Mouse (Mus musculus): ENCODE data around the gene Pou2f2. TPM values are rescaled to one million over a fixed set of nuclear protein-coding genes. Genes with fewer than 3 reads are reported as not detected.

Gene Pou2f2
- polyA plus RNA-seq, 1 experiment from 2014 or later = 17.0 TPM

DNA sequence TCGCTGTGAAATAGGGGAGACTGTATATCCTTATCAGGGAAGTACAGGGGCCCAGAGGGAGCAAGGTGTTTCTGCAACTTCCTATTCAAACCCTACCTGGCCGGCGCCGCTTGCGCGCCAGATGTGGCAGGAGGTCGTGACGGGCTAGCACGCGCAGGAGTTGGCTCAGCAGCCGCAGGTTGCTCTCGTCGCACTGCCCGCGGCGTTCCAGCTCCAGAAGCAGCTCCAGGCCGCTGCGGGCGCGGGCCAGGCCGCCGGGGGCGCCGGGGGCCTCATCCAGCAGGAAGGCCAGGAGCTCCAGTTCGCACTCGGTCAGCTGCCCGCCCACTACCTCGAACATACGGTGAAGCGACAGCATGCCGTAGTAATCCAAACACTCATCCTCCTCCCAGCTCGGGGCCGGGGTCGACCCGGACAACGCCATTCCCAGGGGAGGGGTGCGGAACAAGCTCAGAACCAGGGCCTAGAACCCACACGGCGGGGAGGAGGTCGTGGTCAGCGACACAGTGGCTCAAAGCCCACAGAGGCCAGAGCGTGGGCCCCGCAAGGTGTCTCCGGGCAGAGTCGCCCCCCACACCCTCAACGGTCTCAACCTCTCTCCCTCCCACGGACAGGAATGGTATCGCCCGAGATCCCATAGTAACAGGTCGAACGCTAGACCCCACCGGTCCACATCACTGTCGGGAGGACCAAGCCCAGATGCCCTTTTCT, 39.3 kb upstream of the Pou2f2 start:
- no peak for ATAC-seq
- Histone ChIP-seq H3K9me3 (ENCODE audit: control insufficient read depth, low read length) (no peaks in the 10 kb centered on the region), H3K27me3 (replicated peaks; ENCODE audit: control insufficient read depth, insufficient read depth, low read length) (no peaks in the 10 kb centered on the region), H3K4me3 (replicated peaks; ENCODE audit: low read length) (peak overlapping the region; percentile 79), H3K9ac (replicated peaks; ENCODE audit: low read depth, low read length) (peak overlapping the region; percentile 72), H3K27ac (ENCODE audit: low read length) (0 out of 2 replicates have a peak overlapping the region, but pooled peaks have one; percentile 30), H3K4me1 (replicated peaks; ENCODE audit: control insufficient read depth, insufficient read depth, low read length) (peaks cover 37% of the 10 kb centered on the region), H3K36me3 (ENCODE audit: control insufficient read depth, insufficient read depth) (no peaks in the 10 kb centered on the region), H3K4me2 (ENCODE audit: low read length) (peak overlapping the region; percentile 92)
- under 1% methylated on average over 53 of the region's 53 CpGs for WGBS

DNA sequence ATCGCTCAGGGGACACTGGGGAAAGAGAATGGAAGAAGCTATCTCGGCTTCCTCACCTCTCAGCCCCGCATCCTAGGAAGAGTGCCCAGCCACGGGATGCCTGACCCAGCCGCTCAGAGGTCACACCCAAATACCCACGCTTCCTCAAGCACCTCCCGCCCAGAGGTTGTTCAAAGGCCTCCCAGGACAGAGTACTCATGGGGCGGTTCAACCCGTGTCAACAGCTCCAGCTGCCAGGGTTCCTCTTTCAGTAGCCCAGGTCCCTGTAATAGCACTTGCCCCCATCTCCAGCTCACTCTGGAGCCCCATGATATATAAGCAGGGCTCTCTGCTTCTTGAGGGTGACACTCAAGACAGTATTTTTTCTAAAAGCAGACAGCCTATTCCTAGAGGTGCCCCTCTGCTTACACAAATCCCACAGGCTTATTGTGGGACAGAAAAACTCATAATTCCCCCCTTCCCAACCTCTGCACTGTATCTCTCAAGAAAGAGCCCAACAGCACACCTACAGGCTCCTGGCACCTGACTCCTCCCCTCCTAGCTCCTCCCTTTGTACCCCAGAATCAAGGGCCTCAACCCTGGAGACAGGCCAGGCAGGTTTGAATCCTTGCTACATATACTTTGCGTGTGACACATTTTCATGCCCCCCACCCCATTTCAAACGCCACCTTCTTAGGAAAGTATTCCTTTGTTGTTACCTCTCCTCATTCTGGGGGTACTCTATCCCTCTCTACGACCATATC, 38.3 kb upstream of the Pou2f2 start:
- no peaks in the 10 kb centered on the region for H3K9me3 ChIP-seq (ENCODE audit: control insufficient read depth, low read length)
- H3K4me1 ChIP-seq (replicated peaks; ENCODE audit: control insufficient read depth, insufficient read depth, low read length) = peaks cover 37% of the 10 kb centered on the region
- H3K36me3 ChIP-seq (ENCODE audit: control insufficient read depth, insufficient read depth) = no peaks in the 10 kb centered on the region
- no peak overlapping the region for H3K4me3 ChIP-seq (replicated peaks; ENCODE audit: low read length)
- ATAC-seq = no peak
- no peak overlapping the region for H3K4me2 ChIP-seq (ENCODE audit: low read length)
- no peak overlapping the region for H3K27ac ChIP-seq (ENCODE audit: low read length)
- H3K9ac ChIP-seq (replicated peaks; ENCODE audit: low read depth, low read length) = no peak overlapping the region
- WGBS = 74% methylated on average over 12 of the region's 12 CpGs
- H3K27me3 ChIP-seq (replicated peaks; ENCODE audit: control insufficient read depth, insufficient read depth, low read length) = no peaks in the 10 kb centered on the region

DNA sequence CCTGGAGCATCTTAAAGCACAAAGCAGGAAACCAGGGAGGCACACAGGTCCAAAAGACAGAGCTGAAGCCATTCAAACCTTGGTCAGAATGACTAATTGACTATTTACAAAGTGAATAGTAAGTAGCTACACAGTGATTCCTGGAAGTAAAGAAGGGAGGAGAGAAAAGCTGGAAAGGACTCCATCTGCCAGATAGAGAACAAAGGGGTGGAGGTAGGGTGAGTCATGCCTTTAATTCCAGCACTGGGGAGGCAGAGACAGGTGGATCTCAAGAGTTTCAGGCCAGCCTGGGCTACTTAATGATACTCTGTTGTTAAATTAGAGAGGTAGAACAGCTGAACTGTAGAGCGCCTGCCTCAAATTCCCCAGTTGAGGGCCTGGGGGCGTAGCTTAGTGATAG, 34.6 kb upstream of the Pou2f2 start:
- H3K9me3 ChIP-seq (ENCODE audit: control insufficient read depth, low read length) = no peaks in the 10 kb centered on the region
- H3K4me1 ChIP-seq (replicated peaks; ENCODE audit: control insufficient read depth, insufficient read depth, low read length) = peaks cover 16% of the 10 kb centered on the region
- 94% methylated on average over 2 of the region's 2 CpGs for WGBS
- H3K4me2 ChIP-seq (ENCODE audit: low read length) = no peak overlapping the region
- no peak overlapping the region for H3K27ac ChIP-seq (ENCODE audit: low read length)
- H3K36me3 ChIP-seq (ENCODE audit: control insufficient read depth, insufficient read depth) = peaks cover 4% of the 10 kb centered on the region
- no peaks in the 10 kb centered on the region for H3K27me3 ChIP-seq (replicated peaks; ENCODE audit: control insufficient read depth, insufficient read depth, low read length)
- H3K4me3 ChIP-seq (replicated peaks; ENCODE audit: low read length) = no peak overlapping the region
- ATAC-seq = no peak
- H3K9ac ChIP-seq (replicated peaks; ENCODE audit: low read depth, low read length) = no peak overlapping the region

DNA sequence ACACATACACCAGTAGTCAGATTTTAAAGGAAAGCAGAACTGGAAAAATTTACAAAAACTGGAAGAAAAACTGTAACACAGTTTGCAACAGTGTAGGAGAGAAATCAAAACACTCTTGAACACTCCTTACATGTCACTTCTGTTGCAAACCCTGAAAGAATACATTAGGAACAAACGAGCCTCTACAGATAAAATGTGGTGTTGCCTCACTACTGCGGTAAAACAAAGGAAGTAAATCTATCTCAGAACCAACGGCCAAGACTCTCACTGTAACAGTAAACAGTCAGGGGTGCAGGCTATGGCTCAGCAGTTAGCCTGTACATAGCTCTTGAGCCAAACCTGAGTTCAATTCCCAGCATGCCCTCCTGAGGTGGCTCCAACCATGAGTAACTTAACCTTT, 33.6 kb upstream of the Pou2f2 start:
- no peak overlapping the region for H3K4me2 ChIP-seq (ENCODE audit: low read length)
- no peaks in the 10 kb centered on the region for H3K9me3 ChIP-seq (ENCODE audit: control insufficient read depth, low read length)
- no peak overlapping the region for H3K27ac ChIP-seq (ENCODE audit: low read length)
- 70% methylated on average over 3 of the region's 3 CpGs for WGBS
- peaks cover 4% of the 10 kb centered on the region for H3K36me3 ChIP-seq (ENCODE audit: control insufficient read depth, insufficient read depth)
- no peak overlapping the region for H3K4me3 ChIP-seq (replicated peaks; ENCODE audit: low read length)
- H3K27me3 ChIP-seq (replicated peaks; ENCODE audit: control insufficient read depth, insufficient read depth, low read length) = no peaks in the 10 kb centered on the region
- no peak overlapping the region for H3K9ac ChIP-seq (replicated peaks; ENCODE audit: low read depth, low read length)
- ATAC-seq = no peak
- peaks cover 6% of the 10 kb centered on the region for H3K4me1 ChIP-seq (replicated peaks; ENCODE audit: control insufficient read depth, insufficient read depth, low read length)

- Histone ChIP-seq H3K4me1 (replicated peaks; ENCODE audit: control insufficient read depth, insufficient read depth, low read length) (no peaks in the 10 kb centered on the region), H3K4me2 (ENCODE audit: low read length) (no peak overlapping the region)
Measured at GRCm38 (mm10) chr7:25210482-25210881, 31.0 kb upstream of the Pou2f2 start.

GRCm38 (mm10) chr7:25209161-25209622, 29.7 kb upstream of the Pou2f2 start:
- H3K36me3 ChIP-seq (ENCODE audit: control insufficient read depth, insufficient read depth) = peaks cover 4% of the 10 kb centered on the region
- no peak overlapping the region for H3K4me2 ChIP-seq (ENCODE audit: low read length)
- no peak for ATAC-seq
- no peaks in the 10 kb centered on the region for H3K9me3 ChIP-seq (ENCODE audit: control insufficient read depth, low read length)
- H3K4me1 ChIP-seq (replicated peaks; ENCODE audit: control insufficient read depth, insufficient read depth, low read length) = no peaks in the 10 kb centered on the region
- H3K4me3 ChIP-seq (replicated peaks; ENCODE audit: low read length) = no peak overlapping the region
- no peak overlapping the region for H3K27ac ChIP-seq (ENCODE audit: low read length)
- no peak overlapping the region for H3K9ac ChIP-seq (replicated peaks; ENCODE audit: low read depth, low read length)
- WGBS = 83% methylated on average over 3 of the region's 3 CpGs
- H3K27me3 ChIP-seq (replicated peaks; ENCODE audit: control insufficient read depth, insufficient read depth, low read length) = no peaks in the 10 kb centered on the region

More at GRCm38 (mm10) chr7:25210482-25210881, 31.0 kb upstream of the Pou2f2 start:
- H3K9me3 ChIP-seq (ENCODE audit: control insufficient read depth, low read length) = no peaks in the 10 kb centered on the region
- no peak overlapping the region for H3K4me3 ChIP-seq (replicated peaks; ENCODE audit: low read length)
- no peaks in the 10 kb centered on the region for H3K27me3 ChIP-seq (replicated peaks; ENCODE audit: control insufficient read depth, insufficient read depth, low read length)
- 98% methylated on average over 4 of the region's 4 CpGs for WGBS
- H3K9ac ChIP-seq (replicated peaks; ENCODE audit: low read depth, low read length) = no peak overlapping the region
- H3K36me3 ChIP-seq (ENCODE audit: control insufficient read depth, insufficient read depth) = peaks cover 4% of the 10 kb centered on the region
- H3K27ac ChIP-seq (ENCODE audit: low read length) = no peak overlapping the region
- ATAC-seq = no peak

- Histone ChIP-seq H3K9ac (replicated peaks; ENCODE audit: low read depth, low read length) (no peak overlapping the region), H3K36me3 (ENCODE audit: control insufficient read depth, insufficient read depth) (peaks cover 15% of the 10 kb centered on the region), H3K4me2 (ENCODE audit: low read length) (no peak overlapping the region), H3K27ac (ENCODE audit: low read length) (no peak overlapping the region), H3K4me1 (replicated peaks; ENCODE audit: control insufficient read depth, insufficient read depth, low read length) (no peaks in the 10 kb centered on the region), H3K4me3 (replicated peaks; ENCODE audit: low read length) (no peak overlapping the region), H3K27me3 (replicated peaks; ENCODE audit: control insufficient read depth, insufficient read depth, low read length) (no peaks in the 10 kb centered on the region), H3K9me3 (ENCODE audit: control insufficient read depth, low read length) (no peaks in the 10 kb centered on the region)
- 93% methylated on average over 16 of the region's 16 CpGs for WGBS
- ATAC-seq = no peak
Measured at GRCm38 (mm10) chr7:25206094-25206830, 26.7 kb upstream of the Pou2f2 start.

DNA sequence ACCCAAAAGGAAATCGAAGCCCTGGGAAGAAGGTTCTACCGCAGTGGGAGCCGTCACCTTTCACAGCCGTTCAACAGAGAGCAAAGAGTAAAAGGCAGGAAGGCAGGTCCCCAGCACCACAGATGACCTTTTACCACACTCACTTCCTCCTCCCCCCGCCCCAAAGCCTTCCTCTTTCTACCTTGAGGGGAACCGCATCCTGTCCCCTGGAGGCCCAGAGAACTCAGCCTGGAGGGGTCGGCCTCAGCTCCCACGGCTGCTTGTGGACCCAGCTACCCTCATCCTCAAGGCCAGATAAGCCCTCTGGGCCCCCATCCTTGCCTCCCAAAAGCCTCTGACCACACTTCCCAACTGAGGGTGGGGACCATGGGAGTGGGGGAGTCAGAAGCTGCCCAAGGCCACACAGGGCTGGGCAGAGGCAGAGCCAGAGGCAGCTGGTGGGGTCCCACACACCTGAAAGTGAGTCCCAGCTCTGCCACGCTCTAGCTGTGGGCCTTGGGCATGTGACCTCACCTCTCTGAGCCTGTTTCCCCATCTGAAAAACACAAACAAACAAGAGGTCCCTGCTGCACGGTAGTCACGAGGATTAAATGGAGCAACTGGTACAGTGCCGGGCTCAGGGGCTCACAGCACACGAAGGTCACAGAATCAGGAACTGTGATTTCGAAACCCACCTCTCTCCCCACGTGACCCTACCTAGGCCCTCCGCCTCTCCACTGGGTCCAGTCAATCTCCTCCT, 26.0 kb upstream of the Pou2f2 start:
- no peak overlapping the region for H3K9ac ChIP-seq (replicated peaks; ENCODE audit: low read depth, low read length)
- no peak overlapping the region for H3K4me2 ChIP-seq (ENCODE audit: low read length)
- ATAC-seq = no peak
- no peaks in the 10 kb centered on the region for H3K9me3 ChIP-seq (ENCODE audit: control insufficient read depth, low read length)
- no peaks in the 10 kb centered on the region for H3K27me3 ChIP-seq (replicated peaks; ENCODE audit: control insufficient read depth, insufficient read depth, low read length)
- no peaks in the 10 kb centered on the region for H3K4me1 ChIP-seq (replicated peaks; ENCODE audit: control insufficient read depth, insufficient read depth, low read length)
- H3K36me3 ChIP-seq (ENCODE audit: control insufficient read depth, insufficient read depth) = peaks cover 13% of the 10 kb centered on the region
- no peak overlapping the region for H3K4me3 ChIP-seq (replicated peaks; ENCODE audit: low read length)
- 85% methylated on average over 16 of the region's 16 CpGs for WGBS
- no peak overlapping the region for H3K27ac ChIP-seq (ENCODE audit: low read length)
